Mouse (Mus musculus) heart, postnatal 0 days (tissue): Measurements from ENCODE around the gene Tmem177. TPM values are rescaled to one million over a fixed set of nuclear protein-coding genes. Genes with fewer than 3 reads are reported as not detected.
A peak's percentile ranks its signal among the peaks of the same experiment; 100 is the strongest.

Source experiments
- ATAC-seq: fragments of 200-750 bp; cut with Nextera tagmentation; 2 replicates; pipeline ENCODE4 v1.8.0; 2017; ENCODE audit warnings: low read depth, moderate number of reproducible peaks, moderate library complexity; ENCODE audit not compliant: insufficient read depth
- DNase-seq: peaks from one replicate; pipeline ENCODE4 v3.0.0-alpha.2; 2016; ENCODE audit warnings: low spot score
- H3K27ac ChIP-seq: fragments of 300-500 bp; sonication (generic); 2 replicates; pipeline ENCODE4 v1.5.1; 2014; ENCODE audit warnings: low read depth, mild to moderate bottlenecking
- H3K27me3 ChIP-seq: fragments of 300-500 bp; sonication (generic); 2 replicates; pipeline ENCODE4 v1.6.1; 2014; ENCODE audit warnings: low read length, mixed read lengths; ENCODE audit not compliant: control insufficient read depth, insufficient read depth
- H3K36me3 ChIP-seq: fragments of 300-500 bp; sonication (generic); replicated peaks from 2 replicates; pipeline ENCODE4 v1.6.1; 2014; ENCODE audit warnings: low read length, mixed read lengths; ENCODE audit not compliant: control insufficient read depth, insufficient read depth
- H3K4me1 ChIP-seq: fragments of 300-500 bp; sonication (generic); 2 replicates; pipeline ENCODE4 v1.6.1; 2014; ENCODE audit warnings: antibody characterized with exemption; ENCODE audit not compliant: control insufficient read depth, insufficient read depth
- H3K4me2 ChIP-seq: fragments of 300-500 bp; sonication (generic); 2 replicates; pipeline ENCODE4 v1.6.1; 2014; ENCODE audit warnings: low read depth, mild to moderate bottlenecking, low read length, moderate library complexity
- H3K4me3 ChIP-seq: fragments of 300-500 bp; sonication (generic); 2 replicates; pipeline ENCODE4 v1.5.1; 2014; ENCODE audit warnings: low read depth, low read length
- H3K9ac ChIP-seq: fragments of 300-500 bp; sonication (generic); replicated peaks from 2 replicates; pipeline ENCODE4 v1.6.1; 2014; ENCODE audit warnings: low read depth, low read length, mixed read lengths
- H3K9me3 ChIP-seq: fragments of 300-500 bp; sonication (generic); replicated peaks from 2 replicates; pipeline ENCODE4 v1.6.1; 2016; ENCODE audit warnings: low read length; ENCODE audit not compliant: control insufficient read depth
- CTCF ChIP-seq: IDR thresholded peaks from 2 replicates; pipeline ENCODE4 v1.5.1; 2016; ENCODE audit warnings: antibody characterized with exemption, control low read depth, low read depth
- EP300 ChIP-seq: IDR thresholded peaks from 2 replicates; pipeline ENCODE4 v1.6.1; 2016; ENCODE audit warnings: antibody characterized with exemption, low read depth
- WGBS: fragments of 180-500 bp; shearing (Covaris S2); extraction: QIAGEN DNeasy Blood & Tissue Kit; methylation state at CpG from one replicate; pipeline ENCODE4 v1.1.7; 2014; 5-methylcytosine and 5-hydroxymethylcytosine counted together
- polyA plus RNA-seq: library from polyadenylated mRNA; unstranded; fragments of >200 nt; fragmentation: Nextera tagmentation; extraction: Ambion mirVana; gene quantifications from 2 replicates; pipeline ENCODE4 v1.2.1, GENCODE M21; 2015
- total RNA-seq: library from RNA; depleted of rRNA; stranded (reverse); fragments of >200 nt; gene quantifications from 2 replicates; pipeline ENCODE4 v1.2.3, GENCODE M21; 2014; ENCODE audit warnings: low replicate concordance

The Tmem177 gene
- total and polyA plus RNA-seq, 2 experiments from 2014 or later = 5.3 to 9.4 TPM

- DNase-seq (no peak), ATAC-seq (no peak)
- Histone ChIP-seq H3K27me3 (no peaks in the 10 kb centered on the region), H3K4me2 (no peak overlapping the region), H3K27ac (no peak overlapping the region), H3K4me1 (no peaks in the 10 kb centered on the region), H3K4me3 (no peak overlapping the region), H3K9me3 (no peaks in the 10 kb centered on the region), H3K9ac (no peak overlapping the region), H3K36me3 (no peaks in the 10 kb centered on the region)
- 77% methylated on average over 9 of the region's 9 CpGs for WGBS
- TF ChIP-seq CTCF = no peak
- no peak for TF ChIP-seq EP300
These were observed 40.4 kb upstream of the Tmem177 start for GRCm38 (mm10) chr1:119953456-119953855.

- no peak for TF ChIP-seq EP300
- no peak for TF ChIP-seq CTCF
These were observed 37.1 kb upstream of the Tmem177 start for GRCm38 (mm10) chr1:119950086-119950485.

DNA sequence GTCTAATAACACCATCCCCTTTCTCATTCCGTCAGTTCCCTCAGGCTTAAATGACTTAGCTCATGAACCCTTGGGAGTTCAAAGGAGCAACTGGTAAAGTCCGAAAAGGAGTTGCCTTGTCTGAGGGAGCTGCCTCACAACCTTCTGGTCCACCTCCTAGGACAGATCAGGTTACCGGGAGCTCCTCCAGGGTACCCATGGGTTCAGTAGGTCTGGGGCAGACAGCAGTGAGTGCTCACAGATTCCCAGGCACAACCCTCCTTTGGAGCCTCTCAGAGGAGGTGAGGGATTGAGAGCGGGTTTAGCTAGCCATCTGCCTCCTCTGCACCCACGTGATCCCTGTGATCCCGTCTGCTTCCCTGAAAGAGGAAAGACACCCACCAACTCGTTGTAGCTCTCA, 23.9 kb upstream of the Tmem177 start:
- Histone ChIP-seq H3K36me3 (no peaks in the 10 kb centered on the region), H3K9me3 (no peaks in the 10 kb centered on the region; the same call in 1 of the 2 replicates), H3K4me3 (no peak overlapping the region), H3K27ac (no peak overlapping the region), H3K4me1 (no peaks in the 10 kb centered on the region), H3K4me2 (no peak overlapping the region), H3K27me3 (no peaks in the 10 kb centered on the region), H3K9ac (no peak overlapping the region)
- ATAC-seq (no peak), DNase-seq (no peak)
- 22% methylated on average over 7 of the region's 7 CpGs for WGBS
- TF ChIP-seq EP300 (no peak), CTCF (no peak)

More at GRCm38 (mm10) chr1:119950086-119950485, 37.1 kb upstream of the Tmem177 start:
- Histone ChIP-seq H3K27me3 (no peaks in the 10 kb centered on the region), H3K9ac (no peak overlapping the region), H3K9me3 (no peaks in the 10 kb centered on the region), H3K36me3 (no peaks in the 10 kb centered on the region), H3K4me3 (no peak overlapping the region), H3K27ac (no peak overlapping the region), H3K4me1 (no peaks in the 10 kb centered on the region), H3K4me2 (no peak overlapping the region)
- no peak for ATAC-seq
- no peak for DNase-seq
- WGBS = 90% methylated on average over 8 of the region's 8 CpGs

- no peak for ATAC-seq
- H3K4me1 ChIP-seq = no peaks in the 10 kb centered on the region
- no peak overlapping the region for H3K4me3 ChIP-seq
- H3K9ac ChIP-seq = no peak overlapping the region
- no peaks in the 10 kb centered on the region for H3K9me3 ChIP-seq
- no peak overlapping the region for H3K4me2 ChIP-seq
- WGBS = 74% methylated on average over 4 of the region's 4 CpGs
- TF ChIP-seq CTCF (no peak), EP300 (no peak)
- DNase-seq = no peak
- H3K27me3 ChIP-seq = no peaks in the 10 kb centered on the region
- H3K36me3 ChIP-seq = no peaks in the 10 kb centered on the region
- no peak overlapping the region for H3K27ac ChIP-seq
These were observed 18.6 kb upstream of the Tmem177 start for GRCm38 (mm10) chr1:119931421-119932150.

GRCm38 (mm10) chr1:119929715-119930114, 16.7 kb upstream of the Tmem177 start:
- Histone ChIP-seq H3K36me3 (no peaks in the 10 kb centered on the region), H3K27me3 (no peaks in the 10 kb centered on the region), H3K4me3 (no peak overlapping the region), H3K4me1 (no peaks in the 10 kb centered on the region), H3K9me3 (no peaks in the 10 kb centered on the region), H3K4me2 (no peak overlapping the region), H3K27ac (no peak overlapping the region), H3K9ac (no peak overlapping the region)
- TF ChIP-seq CTCF (peak; percentile 66), EP300 (no peak)
- ATAC-seq (no peak), DNase-seq (no peak)
- WGBS = 29% methylated on average over 1 of the region's 1 CpGs

DNA sequence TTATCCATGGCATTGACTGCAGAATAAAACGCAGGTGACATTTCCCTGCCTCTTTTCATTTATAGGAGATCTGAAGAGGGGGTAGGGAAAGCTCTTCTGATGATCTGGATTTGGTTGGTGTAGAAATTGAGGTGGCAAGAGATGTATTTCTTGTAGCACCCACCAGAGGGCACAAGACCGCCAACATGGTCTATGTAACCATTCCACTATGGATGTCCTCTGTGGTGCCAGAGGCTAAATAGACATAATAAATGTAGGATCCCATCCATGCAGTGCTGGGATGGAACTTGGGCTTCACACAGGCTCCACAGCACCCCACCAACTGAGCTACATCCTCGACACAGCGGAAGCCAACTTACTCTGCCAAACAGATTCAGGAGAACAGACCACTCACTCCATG, 6.3 kb upstream of the Tmem177 start:
- no peak overlapping the region for H3K4me3 ChIP-seq
- DNase-seq (no peak), ATAC-seq (no peak)
- H3K36me3 ChIP-seq = no peaks in the 10 kb centered on the region
- H3K4me2 ChIP-seq = no peak overlapping the region
- no peaks in the 10 kb centered on the region for H3K27me3 ChIP-seq
- H3K9me3 ChIP-seq = no peaks in the 10 kb centered on the region
- TF ChIP-seq EP300 = no peak
- TF ChIP-seq CTCF = peak; percentile 55
- H3K4me1 ChIP-seq = no peaks in the 10 kb centered on the region
- H3K9ac ChIP-seq = no peak overlapping the region
- 52% methylated on average over 4 of the region's 4 CpGs for WGBS
- no peak overlapping the region for H3K27ac ChIP-seq
